Mouse (Mus musculus) liver, postnatal 0 days (tissue): ENCODE results near the gene Lmna. TPM values are rescaled to one million over a fixed set of nuclear protein-coding genes. Genes with fewer than 3 reads are reported as not detected.

Experiments used
- ATAC-seq: fragments of 200-750 bp; cut with Nextera tagmentation; 2 replicates; pipeline ENCODE4 v1.8.0; 2017; ENCODE audit warnings: mild to moderate bottlenecking, moderate library complexity
- DNase-seq: peaks from one replicate; pipeline ENCODE4 v3.0.0-alpha.2; 2016
- H3K27ac ChIP-seq: fragments of 300-500 bp; sonication (generic); 2 replicates; pipeline ENCODE4 v1.5.1; 2014; ENCODE audit warnings: antibody characterized with exemption, moderate library complexity, mild to moderate bottlenecking, low read depth
- H3K27me3 ChIP-seq: fragments of 300-500 bp; sonication (generic); 2 replicates; pipeline ENCODE4 v1.6.1; 2014; ENCODE audit warnings: low read length, control low read depth, mixed read lengths; ENCODE audit not compliant: insufficient read depth
- H3K36me3 ChIP-seq: fragments of 300-500 bp; sonication (generic); replicated peaks from 2 replicates; pipeline ENCODE4 v1.6.1; 2014; ENCODE audit warnings: mild to moderate bottlenecking, control low read depth, low read length, moderate library complexity, mixed read lengths; ENCODE audit not compliant: insufficient read depth
- H3K4me1 ChIP-seq: fragments of 300-500 bp; sonication (generic); 2 replicates; pipeline ENCODE4 v1.6.1; 2014; ENCODE audit warnings: antibody characterized with exemption, mild to moderate bottlenecking, control low read depth; ENCODE audit not compliant: insufficient read depth
- H3K4me2 ChIP-seq: fragments of 300-500 bp; sonication (generic); 2 replicates; pipeline ENCODE4 v1.6.1; 2014; ENCODE audit warnings: low read depth, mild to moderate bottlenecking, low read length, moderate library complexity, mixed read lengths
- H3K4me3 ChIP-seq: fragments of 300-500 bp; sonication (generic); 2 replicates; pipeline ENCODE4 v1.5.1; 2014; ENCODE audit warnings: low read depth, low read length
- H3K9ac ChIP-seq: fragments of 300-500 bp; sonication (generic); replicated peaks from 2 replicates; pipeline ENCODE4 v1.6.1; 2014; ENCODE audit warnings: mild to moderate bottlenecking, moderate library complexity
- H3K9me3 ChIP-seq: fragments of 300-500 bp; sonication (generic); 2 replicates; pipeline ENCODE4 v1.6.1; 2016; ENCODE audit warnings: mild to moderate bottlenecking, control low read depth, low read length, mixed read lengths
- CTCF ChIP-seq: sonication (generic); IDR thresholded peaks from 2 replicates; pipeline ENCODE4 v1.5.1; 2016; ENCODE audit warnings: antibody characterized with exemption, low read depth
- EP300 ChIP-seq: IDR thresholded peaks from 2 replicates; pipeline ENCODE4 v1.6.1; 2016; ENCODE audit warnings: antibody characterized with exemption, low read depth, mild to moderate bottlenecking
- WGBS: fragments of 180-500 bp; shearing (Covaris S2); extraction: QIAGEN DNeasy Blood & Tissue Kit; methylation state at CpG from one replicate; pipeline ENCODE4 v1.1.7; 2014; ENCODE audit not compliant: insufficient replicate concordance; 5-methylcytosine and 5-hydroxymethylcytosine counted together
- polyA plus RNA-seq: library from polyadenylated mRNA; unstranded; fragments of >200 nt; fragmentation: Nextera tagmentation; extraction: Ambion mirVana; gene quantifications from 2 replicates; pipeline ENCODE4 v1.2.1, GENCODE M21; 2015

Lmna gene
- 68.4 and 73.4 TPM in 2 replicates for polyA plus RNA-seq

GRCm38 (mm10) chr3:88509692-88510420 lies at the start of gene Lmna:
TSS of gene Lmna (minus strand) at chr3:88509956.
- Histone ChIP-seq H3K4me3 (peak within 1 kb of the TSS; percentile 42), H3K36me3 (no peaks in the 10 kb centered on the region), H3K9ac (peak within 1 kb of the TSS; percentile 54), H3K4me1 (peaks cover 42% of the 10 kb centered on the region), H3K4me2 (peak within 1 kb of the TSS; percentile 79), H3K27ac (peak within 1 kb of the TSS; percentile 86), H3K27me3 (no peaks in the 10 kb centered on the region), H3K9me3 (no peaks in the 10 kb centered on the region)
- 2% methylated on average over 31 of the region's 31 CpGs for WGBS
- ATAC-seq: peak; percentile 96
- peak; percentile 58 for TF ChIP-seq CTCF
- peak; percentile 65; the same call in 1 of the 2 replicates for TF ChIP-seq EP300
- peak; percentile 93 for DNase-seq

- no peaks in the 10 kb centered on the region for H3K9me3 ChIP-seq
- no peak for DNase-seq
- H3K4me3 ChIP-seq: no peak overlapping the region
- WGBS: 91% methylated on average over 8 of the region's 8 CpGs
- H3K4me2 ChIP-seq: no peak overlapping the region
- TF ChIP-seq CTCF (no peak), EP300 (no peak)
- H3K4me1 ChIP-seq: peaks cover 11% of the 10 kb centered on the region
- no peak overlapping the region for H3K27ac ChIP-seq
- peaks cover 45% of the 10 kb centered on the region for H3K36me3 ChIP-seq
- no peak for ATAC-seq
- no peak overlapping the region for H3K9ac ChIP-seq
- H3K27me3 ChIP-seq: no peaks in the 10 kb centered on the region
These were observed 46.9 kb upstream of the Lmna start for GRCm38 (mm10) chr3:88556616-88557015.

GRCm38 (mm10) chr3:88555731-88556130 lies 46.0 kb upstream of the Lmna start:
- DNase-seq (no peak), ATAC-seq (no peak)
- Histone ChIP-seq H3K4me3 (no peak overlapping the region), H3K27ac (no peak overlapping the region), H3K9me3 (no peaks in the 10 kb centered on the region), H3K9ac (no peak overlapping the region), H3K4me1 (peaks cover 19% of the 10 kb centered on the region), H3K27me3 (no peaks in the 10 kb centered on the region), H3K4me2 (no peak overlapping the region), H3K36me3 (peaks cover 37% of the 10 kb centered on the region)
- 93% methylated on average over 6 of the region's 6 CpGs for WGBS
- TF ChIP-seq CTCF: no peak
- TF ChIP-seq EP300: no peak

- no peak overlapping the region for H3K4me3 ChIP-seq
- peak overlapping the region; percentile 92 for H3K9ac ChIP-seq
- H3K4me1 ChIP-seq: peaks cover 19% of the 10 kb centered on the region
- WGBS: 95% methylated on average over 5 of the region's 5 CpGs
- no peak overlapping the region for H3K27ac ChIP-seq
- peaks cover 32% of the 10 kb centered on the region for H3K36me3 ChIP-seq
- H3K9me3 ChIP-seq: no peaks in the 10 kb centered on the region
- no peaks in the 10 kb centered on the region for H3K27me3 ChIP-seq
- TF ChIP-seq EP300: no peak
- no peak for TF ChIP-seq CTCF
- no peak overlapping the region for H3K4me2 ChIP-seq
- DNase-seq (no peak), ATAC-seq (no peak)
These were observed 45.4 kb upstream of the Lmna start for GRCm38 (mm10) chr3:88555069-88555605.

GRCm38 (mm10) chr3:88553880-88554586 lies 44.3 kb upstream of the Lmna start:
- Histone ChIP-seq H3K27me3 (no peaks in the 10 kb centered on the region), H3K9me3 (no peaks in the 10 kb centered on the region), H3K4me3 (peak overlapping the region; percentile 84), H3K27ac (peak overlapping the region; percentile 98), H3K4me1 (peaks cover 19% of the 10 kb centered on the region), H3K9ac (peak overlapping the region; percentile 92), H3K36me3 (peaks cover 22% of the 10 kb centered on the region), H3K4me2 (peak overlapping the region; percentile 98)
- WGBS: under 1% methylated on average over 37 of the region's 41 CpGs
- DNase-seq: no peak
- TF ChIP-seq CTCF (peak; percentile 41; the same call in 1 of the 2 replicates), EP300 (no peak)
- ATAC-seq: peak; percentile 7

GRCm38 (mm10) chr3:88553525-88553879 lies 43.7 kb upstream of the Lmna start, which contains the start of gene Ubqln4:
TSS of gene Ubqln4 (plus strand) at chr3:88553758.
- H3K4me1 ChIP-seq: peaks cover 19% of the 10 kb centered on the region
- ATAC-seq (peak; percentile 85), DNase-seq (peak; percentile 94)
- H3K27me3 ChIP-seq: no peaks in the 10 kb centered on the region
- H3K27ac ChIP-seq: peak within 1 kb of the TSS; percentile 98
- H3K36me3 ChIP-seq: peaks cover 22% of the 10 kb centered on the region
- H3K4me3 ChIP-seq: peak within 1 kb of the TSS; percentile 84
- H3K9me3 ChIP-seq: no peaks in the 10 kb centered on the region
- peak within 1 kb of the TSS; percentile 92 for H3K9ac ChIP-seq
- H3K4me2 ChIP-seq: peak within 1 kb of the TSS; percentile 98
- 2% methylated on average over 31 of the region's 37 CpGs for WGBS
- TF ChIP-seq CTCF (peak; percentile 76), EP300 (no peak)
